Mouse (Mus musculus): Measurements from ENCODE around the gene Ptger3.

Gene Ptger3

DNA sequence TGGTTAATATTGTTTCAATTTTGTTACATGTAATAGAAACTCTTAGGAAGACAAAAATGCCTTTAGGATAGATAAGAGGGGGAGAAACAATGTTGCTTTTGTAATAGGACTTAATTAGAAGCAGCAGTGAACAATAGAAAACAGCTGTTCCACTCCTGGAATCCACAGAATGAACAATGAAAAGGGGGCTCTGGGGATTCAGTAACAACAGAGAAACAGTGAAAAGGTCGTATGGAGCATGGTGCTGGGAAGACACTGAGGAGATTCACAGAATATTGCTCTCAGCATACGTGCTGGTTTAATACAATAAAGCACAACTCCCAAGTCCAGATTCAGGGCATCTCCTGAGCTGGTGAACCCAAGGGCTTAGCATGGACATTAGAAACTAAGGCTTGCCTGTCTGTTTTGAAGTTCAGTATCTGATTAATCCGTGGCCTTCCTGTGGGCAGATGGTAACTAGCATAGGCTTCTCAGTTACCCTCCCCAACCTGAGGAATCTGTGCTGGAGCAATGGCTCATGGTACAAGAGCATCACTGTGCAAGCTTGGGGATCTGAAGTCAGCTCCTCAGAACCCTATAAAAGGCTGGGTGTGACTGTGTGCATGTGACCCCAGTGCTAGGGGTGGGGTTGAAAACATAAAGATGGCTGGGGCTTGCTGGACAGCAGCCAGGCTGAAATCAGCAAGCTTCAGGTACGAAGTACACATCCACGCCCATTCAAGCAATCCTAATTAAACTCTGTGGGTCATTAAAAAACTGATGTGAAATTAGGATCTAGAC, 16.1 kb downstream of the Ptger3 start:
- no peak for DNase-seq (ENCODE audit: low spot score)

DNA sequence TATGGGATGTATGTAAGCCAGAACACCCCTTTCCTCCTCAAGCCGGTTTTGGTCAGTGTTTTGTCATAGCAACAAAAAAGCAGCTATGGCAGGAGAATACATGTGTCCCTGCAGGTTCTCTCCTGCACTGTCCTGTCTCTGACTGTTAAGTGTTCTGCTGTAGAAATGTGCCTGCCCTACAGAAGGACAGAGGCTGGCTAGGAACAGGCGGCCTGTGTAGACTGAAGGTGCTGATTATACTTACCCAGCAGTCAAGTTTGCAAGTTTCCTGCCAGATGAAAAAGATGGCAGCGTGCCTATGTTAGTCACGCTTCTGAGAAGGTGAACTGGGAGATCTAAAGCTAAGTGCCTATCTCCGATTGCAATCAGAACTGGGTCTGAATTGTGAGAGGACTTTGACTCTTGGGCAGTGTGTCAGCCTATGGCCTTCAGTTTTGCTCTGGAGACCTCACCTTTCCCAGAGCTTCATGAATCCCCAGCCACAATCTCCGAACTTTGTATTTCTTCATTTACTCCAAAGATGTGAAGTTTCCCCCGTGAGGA, 31.2 kb downstream of the Ptger3 start:
- no peak for DNase-seq (ENCODE audit: low spot score)

DNA sequence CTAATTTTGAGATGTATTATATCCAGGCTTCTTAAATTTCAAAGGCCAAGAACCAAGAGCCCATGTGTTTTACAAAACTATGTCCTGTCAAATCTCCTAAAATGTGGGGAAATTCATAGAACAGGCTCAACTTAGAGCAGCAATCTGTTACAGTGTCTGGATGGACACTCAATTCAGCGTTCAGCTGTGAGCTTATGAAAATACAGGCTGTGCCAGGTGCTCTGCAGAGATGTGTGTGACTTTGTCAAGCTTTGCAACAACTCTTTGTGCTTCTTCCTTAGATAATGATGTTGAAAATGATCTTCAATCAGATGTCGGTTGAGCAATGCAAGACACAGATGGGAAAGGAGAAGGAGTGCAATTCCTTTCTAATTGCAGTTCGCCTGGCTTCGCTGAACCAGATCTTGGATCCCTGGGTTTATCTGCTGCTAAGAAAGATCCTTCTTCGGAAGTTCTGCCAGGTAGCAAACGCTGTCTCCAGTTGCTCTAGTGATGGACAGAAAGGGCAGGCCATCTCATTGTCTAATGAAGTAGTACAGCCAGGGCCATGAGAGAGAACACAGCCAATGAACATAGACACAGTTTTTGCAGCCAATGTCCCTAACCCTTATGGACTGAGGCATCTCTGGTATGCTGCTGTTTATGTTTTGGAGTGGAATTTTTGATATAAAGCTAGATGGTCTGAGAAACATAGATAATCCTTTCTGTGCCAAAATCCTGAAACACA, 38.2 kb downstream of the Ptger3 start:
- DNase-seq (ENCODE audit: low spot score), result no peak

DNA sequence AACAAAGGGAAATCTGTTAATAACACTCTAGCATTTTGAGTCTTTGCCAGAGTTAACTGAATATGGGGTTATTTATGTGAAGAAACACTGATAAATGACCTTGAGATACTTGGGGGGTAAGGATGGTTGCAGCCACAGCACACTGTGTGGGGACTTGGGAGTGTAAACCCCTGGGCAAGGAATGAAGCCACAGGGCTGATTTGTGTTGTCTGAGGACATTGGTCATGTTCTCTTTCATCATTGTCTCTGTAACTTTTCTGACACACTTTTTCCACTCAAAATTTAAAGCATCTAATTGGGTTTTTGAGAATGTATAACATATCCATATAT, 38.7 kb downstream of the Ptger3 start:
- DNase-seq (ENCODE audit: low spot score), result no peak

DNA sequence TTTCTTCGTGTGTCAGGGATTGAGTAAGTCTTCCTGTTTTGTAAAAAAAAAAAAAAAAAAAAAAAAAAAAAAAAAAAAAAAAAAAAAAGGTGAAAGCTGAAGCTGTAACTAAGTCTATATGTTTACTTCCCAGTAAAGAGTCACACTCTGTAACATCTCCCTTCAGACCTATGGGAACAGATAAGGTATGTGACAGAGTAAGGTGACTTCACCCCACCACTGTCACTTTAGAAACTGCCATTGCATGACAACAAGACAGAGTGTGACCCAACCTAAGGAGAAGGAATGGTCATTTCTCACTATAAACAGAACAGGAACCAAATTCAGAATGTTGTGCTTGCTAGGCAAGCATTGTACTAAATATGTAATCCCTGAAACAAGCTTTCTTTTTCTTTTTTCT, 46.9 kb downstream of the Ptger3 start:
- no peak for DNase-seq (ENCODE audit: low spot score)

DNA sequence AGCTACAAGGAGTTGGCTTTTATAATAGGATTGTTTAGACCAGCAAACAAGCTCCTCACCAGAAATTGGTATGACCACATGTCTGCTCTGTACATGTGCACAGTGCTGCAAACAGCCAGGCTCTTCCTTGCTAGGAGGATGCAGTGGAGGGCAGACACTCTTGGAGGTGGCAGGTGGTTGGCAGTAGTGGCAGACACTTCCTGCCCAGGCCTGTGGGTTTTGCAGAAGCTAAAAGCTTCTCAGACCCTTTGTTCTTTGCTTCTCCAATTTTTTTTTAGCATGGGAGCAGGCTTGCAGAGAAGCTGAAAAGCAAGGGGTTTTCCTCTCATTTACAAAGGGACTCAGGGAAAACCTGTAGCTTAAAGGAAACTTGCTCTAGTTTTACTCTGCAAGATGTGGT, 50.3 kb downstream of the Ptger3 start:
- no peak for DNase-seq (ENCODE audit: low spot score)

DNA sequence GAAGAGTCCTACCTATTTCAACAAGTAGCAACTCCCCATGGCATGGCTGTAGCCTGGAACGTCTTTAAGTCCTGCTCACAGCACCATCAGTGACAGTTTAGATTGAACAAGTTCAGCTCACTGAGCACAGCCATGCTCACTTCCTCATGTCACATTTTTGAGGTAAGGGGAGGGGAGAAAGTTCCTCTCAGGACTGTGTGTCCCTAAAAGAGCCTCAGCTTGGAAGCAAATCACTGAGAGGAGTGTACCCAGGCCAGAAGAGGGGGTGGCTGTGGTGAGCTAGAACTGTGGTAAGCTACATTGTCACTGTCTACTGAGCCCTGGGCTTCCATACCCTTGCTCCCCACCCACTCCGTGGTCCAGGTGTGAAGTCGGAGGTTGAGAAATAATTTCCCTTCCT, 60.7 kb downstream of the Ptger3 start:
- no peak for DNase-seq (ENCODE audit: low spot score)

DNA sequence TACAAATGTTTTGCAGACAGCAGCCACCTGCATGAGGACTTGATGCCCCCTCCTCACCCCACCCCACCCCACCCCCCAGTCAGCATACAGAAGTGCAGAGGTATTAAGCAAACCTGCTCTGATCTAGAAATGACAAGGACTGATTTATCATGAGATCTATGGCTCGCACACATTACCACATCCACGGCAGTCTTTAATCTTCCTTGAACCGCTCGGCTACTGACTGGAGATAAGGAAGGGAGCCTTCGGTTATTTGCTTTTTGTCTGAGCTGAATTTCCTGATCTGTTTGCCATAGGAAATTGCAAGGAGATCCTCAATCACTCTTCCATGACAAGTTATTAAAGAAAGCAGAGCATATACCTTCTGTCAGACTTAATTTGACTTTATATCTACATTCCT, 64.0 kb downstream of the Ptger3 start:
- no peak for DNase-seq (ENCODE audit: low spot score)

DNA sequence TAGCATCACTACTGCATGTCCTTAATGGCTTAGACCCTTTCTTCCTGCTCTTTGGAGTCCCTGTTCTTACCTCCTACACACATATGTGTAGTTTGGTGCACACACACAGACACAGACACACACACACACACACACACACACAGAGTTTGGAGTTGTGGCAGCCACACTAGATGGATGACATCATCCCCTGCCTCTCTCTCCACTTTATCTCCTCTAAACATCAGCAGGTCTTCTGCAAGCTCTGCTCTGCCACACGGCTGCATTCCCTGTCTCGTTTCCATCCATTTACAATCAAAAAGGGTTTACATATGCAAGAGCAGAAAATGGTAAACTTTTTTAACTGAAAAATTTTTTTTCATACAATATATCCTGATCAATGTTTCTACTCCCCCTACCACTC, 64.7 kb downstream of the Ptger3 start:
- DNase-seq (ENCODE audit: low spot score), result no peak

DNA sequence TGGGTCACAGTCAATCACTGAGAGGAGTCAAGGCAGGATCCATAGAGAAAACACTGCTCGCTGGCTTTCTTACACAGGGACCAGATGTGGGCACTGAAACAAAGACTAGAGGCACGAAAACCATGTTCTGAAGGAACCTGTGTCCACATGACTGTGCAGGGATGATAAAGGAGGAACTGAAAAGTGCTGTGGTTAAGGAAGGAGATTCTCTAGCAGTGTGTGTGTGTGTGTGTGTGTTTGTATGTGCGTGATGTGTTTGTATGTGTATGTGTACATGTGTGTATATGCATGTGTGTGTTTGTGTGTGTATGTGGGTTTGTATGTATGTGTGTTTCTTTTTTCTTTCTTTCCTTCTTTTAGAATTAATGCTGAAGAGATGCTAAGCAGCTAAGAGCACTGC, 67.7 kb downstream of the Ptger3 start:
- no peak for DNase-seq (ENCODE audit: low spot score)

DNA sequence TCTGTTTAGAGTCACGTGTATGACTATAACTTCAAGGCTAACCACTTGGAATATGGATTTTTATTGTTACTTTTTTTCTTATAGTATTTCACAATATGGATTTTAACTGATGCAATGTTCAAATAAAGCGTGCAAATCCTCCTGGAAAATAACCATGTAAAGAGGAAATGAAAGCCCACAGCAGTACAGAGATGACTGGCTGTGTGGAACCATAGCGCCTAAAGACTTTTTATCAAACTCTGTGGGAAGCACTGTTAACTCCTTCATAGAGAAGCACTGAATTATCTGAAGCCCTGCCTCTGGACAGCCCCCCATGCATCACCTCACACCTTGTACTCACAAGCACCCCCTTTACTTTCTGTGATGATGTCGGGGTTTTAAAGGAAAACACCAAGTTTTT, 69.0 kb downstream of the Ptger3 start:
- no peak for DNase-seq (ENCODE audit: low spot score)

DNA sequence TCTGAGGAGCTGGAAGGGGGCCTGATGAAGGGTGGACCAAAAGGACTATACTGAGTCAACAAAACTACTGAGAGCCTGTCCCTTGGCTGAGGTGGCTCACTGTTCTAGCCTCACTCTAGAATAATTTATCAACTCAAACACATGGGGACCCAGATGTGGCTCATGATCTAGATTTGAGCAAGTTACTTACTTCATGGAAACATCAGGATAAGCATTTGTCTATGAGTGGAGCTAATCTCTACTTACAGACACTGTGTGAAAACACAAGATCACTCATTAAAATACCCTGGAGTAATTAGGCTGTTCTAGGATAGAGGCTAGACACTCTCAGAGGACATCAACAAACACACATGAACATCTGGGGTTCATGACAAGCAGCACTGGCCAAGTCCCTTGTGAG, 70.2 kb downstream of the Ptger3 start:
- DNase-seq (ENCODE audit: low spot score), result peak; percentile 11

DNA sequence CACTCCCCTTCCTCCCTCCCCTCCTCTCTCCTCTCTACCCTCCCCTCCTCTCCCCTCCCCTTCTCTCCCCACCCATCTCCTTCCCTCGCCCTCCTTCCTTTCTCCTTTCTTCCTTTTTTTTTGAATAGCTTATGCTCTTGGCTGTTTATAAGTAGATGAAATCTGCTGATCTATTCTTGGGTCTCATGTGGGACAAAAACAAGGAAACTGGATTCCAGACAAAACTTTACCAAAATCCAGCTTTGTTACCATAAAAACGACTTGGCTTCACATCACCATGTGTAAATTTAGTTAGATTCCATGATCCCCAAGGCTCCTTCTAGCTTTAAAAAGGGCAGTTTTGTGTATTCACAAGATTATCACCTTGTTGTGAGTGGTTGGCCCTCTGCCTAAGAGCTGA, 70.6 kb downstream of the Ptger3 start:
- no peak for DNase-seq (ENCODE audit: low spot score)

DNA sequence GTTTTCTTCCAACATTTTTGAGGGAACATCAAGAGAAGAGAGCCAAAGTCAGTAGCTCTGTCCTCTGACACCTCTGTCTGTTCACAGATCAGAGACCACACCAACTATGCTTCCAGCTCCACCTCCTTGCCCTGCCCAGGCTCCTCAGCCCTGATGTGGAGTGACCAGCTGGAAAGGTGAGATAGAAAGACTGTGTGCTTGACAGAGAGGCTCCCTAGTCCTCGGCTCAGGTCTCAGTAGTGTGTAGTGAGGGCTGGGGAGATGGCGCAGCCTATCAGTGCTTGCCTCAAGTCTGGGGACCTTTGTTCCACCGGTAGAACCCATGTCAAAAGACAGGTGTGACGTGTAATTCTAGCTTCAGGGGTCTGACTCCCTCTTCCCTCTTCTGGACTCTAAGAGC, 74.9 kb downstream of the Ptger3 start:
- DNase-seq (ENCODE audit: low spot score), result no peak

DNA sequence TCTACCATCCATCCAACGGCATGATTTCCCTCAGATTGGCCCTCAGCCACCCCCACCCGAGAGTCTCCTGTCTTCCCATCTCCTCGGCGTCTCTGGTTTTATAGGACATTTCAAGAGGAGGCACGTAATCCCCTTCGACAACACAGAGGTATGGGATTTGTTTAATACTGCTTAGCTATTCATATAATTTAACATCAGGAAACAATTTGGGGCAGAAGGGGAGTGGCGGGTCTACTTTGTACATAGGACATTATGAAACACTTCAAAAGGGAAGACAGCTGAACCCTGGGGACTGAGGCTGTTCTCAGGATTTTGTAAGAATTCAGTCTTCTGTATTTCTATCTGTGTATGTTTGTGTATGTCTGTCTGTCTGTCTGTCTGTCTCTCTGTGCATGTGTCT, 94.9 kb downstream of the Ptger3 start:
- no peak for DNase-seq (ENCODE audit: low spot score)

DNA sequence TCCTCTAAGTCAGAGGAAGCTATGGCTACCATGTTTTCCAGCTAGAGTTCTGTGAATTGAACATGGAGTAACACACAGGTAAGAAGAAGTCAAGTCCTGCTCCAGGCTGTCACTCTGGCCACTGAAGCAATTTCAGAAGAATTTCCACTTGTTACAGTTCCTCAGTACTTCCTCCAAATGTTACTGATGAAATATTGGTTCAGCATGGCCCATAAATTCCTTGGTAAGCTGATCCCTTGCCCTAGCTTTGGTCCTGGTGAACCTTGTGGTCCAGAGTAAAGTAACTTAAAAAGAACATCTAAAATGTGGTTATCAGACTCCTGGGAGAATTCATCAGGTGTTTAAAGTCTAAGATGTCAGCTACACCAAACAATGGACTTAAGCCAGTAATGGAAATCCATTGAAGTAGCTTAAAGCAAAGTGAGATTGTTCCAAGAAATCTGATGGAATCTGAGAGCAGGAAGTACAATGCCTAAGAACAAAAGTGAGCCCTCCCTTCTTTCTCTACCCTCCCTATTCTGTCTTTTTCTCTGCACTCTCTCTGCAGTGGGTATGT, 97.9 kb downstream of the Ptger3 start:
- no peak for DNase-seq (ENCODE audit: low spot score)

DNA sequence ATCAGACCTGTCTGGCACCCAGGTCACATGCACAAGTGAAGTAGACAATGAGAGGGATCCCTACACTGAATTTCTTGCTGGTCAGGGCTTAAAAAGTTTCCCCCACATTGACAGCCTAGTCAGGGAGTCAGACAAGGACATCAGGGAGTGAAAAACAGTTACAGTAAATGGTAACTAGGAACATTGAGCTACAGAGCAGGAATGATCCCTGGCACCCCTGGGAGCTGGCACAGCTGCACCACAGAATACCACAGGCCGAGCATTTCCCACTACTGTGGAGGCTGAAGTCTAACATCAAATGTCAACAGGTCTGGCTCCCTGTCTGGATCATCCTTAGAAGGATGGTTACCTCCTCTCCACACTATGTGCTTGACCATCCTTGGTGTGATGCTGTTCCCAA, 98.8 kb downstream of the Ptger3 start:
- no peak for DNase-seq (ENCODE audit: low spot score)

DNA sequence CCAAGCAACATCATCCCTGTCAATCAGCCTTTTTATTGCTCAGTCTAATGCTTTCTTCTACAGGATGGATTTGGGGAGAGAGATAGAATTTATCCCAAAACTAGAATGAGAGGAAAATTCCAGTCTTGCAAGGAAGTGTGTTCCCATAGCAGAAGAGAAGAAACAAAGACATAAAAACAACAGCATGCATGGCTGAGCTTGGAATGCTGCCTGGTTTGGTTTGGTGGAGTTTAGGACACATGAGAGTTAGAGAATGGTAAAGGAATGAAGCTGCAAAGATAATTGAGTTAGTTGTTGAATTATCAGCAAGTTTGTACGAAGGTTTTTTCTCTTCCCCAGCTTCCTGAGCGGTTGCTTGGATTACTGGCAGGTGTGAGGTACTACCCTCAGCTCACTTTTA, 99.5 kb downstream of the Ptger3 start:
- no peak for DNase-seq (ENCODE audit: low spot score)

DNA sequence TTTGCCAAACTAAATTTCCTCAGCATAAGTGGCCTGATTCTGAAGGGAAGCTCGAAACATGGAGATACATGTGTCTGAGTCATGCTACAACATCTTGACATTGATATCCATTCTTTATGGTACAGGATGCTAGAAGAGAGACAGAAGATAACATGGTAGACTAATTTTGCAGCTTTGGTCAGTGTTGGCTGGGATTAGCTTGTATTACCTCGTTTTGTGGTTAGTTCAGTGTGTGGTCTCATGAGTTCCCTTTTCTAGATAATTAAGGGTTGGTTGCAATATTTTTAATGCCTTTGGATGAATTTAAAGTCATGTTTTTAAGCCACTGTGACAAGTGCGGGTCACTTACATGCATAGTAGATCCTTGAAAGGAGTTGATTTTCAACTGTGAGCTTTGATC, 119.4 kb downstream of the Ptger3 start:
- DNase-seq (ENCODE audit: low spot score), result no peak

DNA sequence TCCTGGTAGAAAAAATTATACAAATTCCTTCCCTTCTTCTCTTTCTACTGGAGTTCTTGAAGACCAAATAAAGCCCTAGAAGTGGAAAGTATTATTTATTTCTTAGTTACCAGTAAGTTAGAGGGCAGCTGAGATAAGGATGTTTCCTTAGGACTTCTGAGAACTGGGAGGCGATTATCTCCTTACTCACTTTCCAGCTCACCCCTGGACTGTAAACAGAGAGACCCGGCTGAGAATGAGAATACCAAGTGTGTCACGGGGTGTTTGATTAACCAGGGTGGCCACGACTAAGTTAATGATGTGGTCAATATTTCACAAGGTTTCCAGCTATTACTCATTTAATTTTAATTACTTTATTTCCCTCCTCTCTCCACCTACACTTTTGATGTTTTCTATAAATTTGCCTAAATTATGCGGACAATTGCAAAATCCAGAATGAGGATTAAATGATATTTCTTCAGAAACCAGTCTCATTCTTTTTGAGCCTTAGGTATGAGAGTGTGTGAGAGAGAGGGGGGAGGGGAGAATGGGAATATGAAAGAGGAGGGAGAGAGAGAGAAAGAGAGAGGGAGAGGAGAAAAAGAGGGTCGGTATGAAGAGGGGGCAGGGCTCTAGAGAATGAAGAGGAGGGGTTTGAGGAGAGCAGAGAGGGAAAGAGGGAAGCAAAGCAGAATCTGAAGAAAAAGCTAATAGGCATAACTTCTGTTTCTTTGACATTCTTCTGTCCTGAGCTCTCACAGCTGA, 121.9 kb downstream of the Ptger3 start:
- no peak for DNase-seq (ENCODE audit: low spot score)

Measured in spleen, adult 12 weeks (tissue).